Mouse (Mus musculus): ENCODE measurements around the gene Sorcs2. TPM values are rescaled to one million over a fixed set of nuclear protein-coding genes. Genes with fewer than 3 reads are reported as not detected.

Sorcs2 gene
- polyA plus RNA-seq, 1 experiment from 2014 or later, result 16.9 TPM

- Histone ChIP-seq H3K9me3 (no peaks in the 10 kb centered on the region), H3K9ac (replicated peaks) (no peak overlapping the region), H3K4me3 (replicated peaks) (no peak overlapping the region), H3K27me3 (no peaks in the 10 kb centered on the region), H3K4me2 (no peak overlapping the region), H3K27ac (no peak overlapping the region), H3K36me3 (no peaks in the 10 kb centered on the region), H3K4me1 (replicated peaks) (peaks cover 5% of the 10 kb centered on the region; the same call in 1 of the 2 replicates)
- WGBS, result 13% methylated on average over 3 of the region's 3 CpGs
- no peak for ATAC-seq (ENCODE audit: insufficient number of reproducible peaks, insufficient read depth, low FRiP score, low TSS enrichment, low read depth)
These were observed 277.0 kb downstream of the Sorcs2 start for GRCm38 (mm10) chr5:36120931-36121341.

GRCm38 (mm10) chr5:36118061-36118460 lies 279.9 kb downstream of the Sorcs2 start:
- H3K36me3 ChIP-seq, result no peaks in the 10 kb centered on the region
- H3K4me3 ChIP-seq (replicated peaks), result no peak overlapping the region
- H3K27ac ChIP-seq, result no peak overlapping the region
- 61% methylated on average over 5 of the region's 5 CpGs for WGBS
- H3K9me3 ChIP-seq, result no peaks in the 10 kb centered on the region
- no peaks in the 10 kb centered on the region for H3K27me3 ChIP-seq
- H3K4me1 ChIP-seq (replicated peaks), result peaks cover 5% of the 10 kb centered on the region; the same call in 1 of the 2 replicates
- ATAC-seq (ENCODE audit: insufficient number of reproducible peaks, insufficient read depth, low FRiP score, low TSS enrichment, low read depth), result no peak
- H3K4me2 ChIP-seq, result no peak overlapping the region
- H3K9ac ChIP-seq (replicated peaks), result no peak overlapping the region

GRCm38 (mm10) chr5:36115519-36115918 lies 282.4 kb downstream of the Sorcs2 start:
- H3K4me1 ChIP-seq (replicated peaks), result no peaks in the 10 kb centered on the region; the same call in 1 of the 2 replicates
- H3K36me3 ChIP-seq, result no peaks in the 10 kb centered on the region
- H3K27ac ChIP-seq, result no peak overlapping the region
- no peak overlapping the region for H3K4me2 ChIP-seq
- H3K4me3 ChIP-seq (replicated peaks), result no peak overlapping the region
- no peak for ATAC-seq (ENCODE audit: insufficient number of reproducible peaks, insufficient read depth, low FRiP score, low TSS enrichment, low read depth)
- 68% methylated on average over 7 of the region's 7 CpGs for WGBS
- no peak overlapping the region for H3K9ac ChIP-seq (replicated peaks)
- no peaks in the 10 kb centered on the region for H3K9me3 ChIP-seq
- H3K27me3 ChIP-seq, result no peaks in the 10 kb centered on the region

- no peak overlapping the region for H3K9ac ChIP-seq (replicated peaks)
- no peaks in the 10 kb centered on the region; the same call in 1 of the 2 replicates for H3K4me1 ChIP-seq (replicated peaks)
- no peaks in the 10 kb centered on the region for H3K9me3 ChIP-seq
- H3K36me3 ChIP-seq, result no peaks in the 10 kb centered on the region
- no peak overlapping the region for H3K4me2 ChIP-seq
- ATAC-seq (ENCODE audit: insufficient number of reproducible peaks, insufficient read depth, low FRiP score, low TSS enrichment, low read depth), result no peak
- H3K4me3 ChIP-seq (replicated peaks), result no peak overlapping the region
- WGBS, result 85% methylated on average over 2 of the region's 2 CpGs
- H3K27ac ChIP-seq, result no peak overlapping the region
- H3K27me3 ChIP-seq, result no peaks in the 10 kb centered on the region
These were observed 284.2 kb downstream of the Sorcs2 start for GRCm38 (mm10) chr5:36113696-36114095.

- Histone ChIP-seq H3K9ac (replicated peaks) (no peak overlapping the region), H3K9me3 (no peaks in the 10 kb centered on the region), H3K4me2 (no peak overlapping the region), H3K4me1 (replicated peaks) (no peaks in the 10 kb centered on the region; the same call in 1 of the 2 replicates), H3K4me3 (replicated peaks) (no peak overlapping the region), H3K36me3 (no peaks in the 10 kb centered on the region), H3K27me3 (no peaks in the 10 kb centered on the region), H3K27ac (no peak overlapping the region)
- WGBS, result 74% methylated on average over 6 of the region's 6 CpGs
- no peak for ATAC-seq (ENCODE audit: insufficient number of reproducible peaks, insufficient read depth, low FRiP score, low TSS enrichment, low read depth)
These were observed 285.2 kb downstream of the Sorcs2 start for GRCm38 (mm10) chr5:36112696-36113095.

GRCm38 (mm10) chr5:36111516-36111915 lies 286.4 kb downstream of the Sorcs2 start:
- H3K9me3 ChIP-seq, result no peaks in the 10 kb centered on the region
- ATAC-seq (ENCODE audit: insufficient number of reproducible peaks, insufficient read depth, low FRiP score, low TSS enrichment, low read depth), result no peak

GRCm38 (mm10) chr5:36108339-36108887 lies 289.5 kb downstream of the Sorcs2 start:
- H3K4me1 ChIP-seq (replicated peaks), result no peaks in the 10 kb centered on the region; the same call in 1 of the 2 replicates
- ATAC-seq (ENCODE audit: insufficient number of reproducible peaks, insufficient read depth, low FRiP score, low TSS enrichment, low read depth), result no peak
- 0 out of 2 replicates have a peak, but pooled peaks cover 2% of the 10 kb centered on the region for H3K9me3 ChIP-seq
- no peak overlapping the region for H3K9ac ChIP-seq (replicated peaks)
- H3K27me3 ChIP-seq, result no peaks in the 10 kb centered on the region
- WGBS, result 55% methylated on average over 4 of the region's 4 CpGs
- no peak overlapping the region for H3K27ac ChIP-seq
- H3K36me3 ChIP-seq, result no peaks in the 10 kb centered on the region
- H3K4me2 ChIP-seq, result no peak overlapping the region
- H3K4me3 ChIP-seq (replicated peaks), result no peak overlapping the region

More at GRCm38 (mm10) chr5:36111516-36111915, 286.4 kb downstream of the Sorcs2 start:
- H3K4me1 ChIP-seq (replicated peaks), result no peaks in the 10 kb centered on the region; the same call in 1 of the 2 replicates
- 52% methylated on average over 3 of the region's 3 CpGs for WGBS
- no peak overlapping the region for H3K4me2 ChIP-seq
- H3K4me3 ChIP-seq (replicated peaks), result no peak overlapping the region
- no peaks in the 10 kb centered on the region for H3K27me3 ChIP-seq
- no peaks in the 10 kb centered on the region for H3K36me3 ChIP-seq
- H3K9ac ChIP-seq (replicated peaks), result no peak overlapping the region
- no peak overlapping the region for H3K27ac ChIP-seq

GRCm38 (mm10) chr5:36103483-36103882 lies 294.5 kb downstream of the Sorcs2 start:
- H3K4me3 ChIP-seq (replicated peaks), result no peak overlapping the region
- 85% methylated on average over 2 of the region's 2 CpGs for WGBS
- H3K4me1 ChIP-seq (replicated peaks), result peaks cover 14% of the 10 kb centered on the region; the same call in 1 of the 2 replicates
- no peaks in the 10 kb centered on the region for H3K36me3 ChIP-seq
- no peak overlapping the region for H3K27ac ChIP-seq
- no peaks in the 10 kb centered on the region for H3K27me3 ChIP-seq
- 0 out of 2 replicates have a peak, but pooled peaks cover 2% of the 10 kb centered on the region for H3K9me3 ChIP-seq
- no peak overlapping the region for H3K9ac ChIP-seq (replicated peaks)
- no peak for ATAC-seq (ENCODE audit: insufficient number of reproducible peaks, insufficient read depth, low FRiP score, low TSS enrichment, low read depth)
- H3K4me2 ChIP-seq, result no peak overlapping the region

GRCm38 (mm10) chr5:36101129-36101528 lies 296.8 kb downstream of the Sorcs2 start:
- no peak overlapping the region for H3K27ac ChIP-seq
- 0 out of 2 replicates have a peak, but pooled peaks cover 14% of the 10 kb centered on the region for H3K4me1 ChIP-seq (replicated peaks)
- H3K27me3 ChIP-seq, result no peaks in the 10 kb centered on the region
- no peak for ATAC-seq (ENCODE audit: insufficient number of reproducible peaks, insufficient read depth, low FRiP score, low TSS enrichment, low read depth)
- H3K36me3 ChIP-seq, result no peaks in the 10 kb centered on the region
- no peak overlapping the region for H3K9ac ChIP-seq (replicated peaks)
- 0 out of 2 replicates have a peak, but pooled peaks cover 2% of the 10 kb centered on the region for H3K9me3 ChIP-seq
- no peak overlapping the region for H3K4me2 ChIP-seq
- 82% methylated on average over 10 of the region's 10 CpGs for WGBS
- no peak overlapping the region for H3K4me3 ChIP-seq (replicated peaks)

- 0 out of 2 replicates have a peak, but pooled peaks cover 2% of the 10 kb centered on the region for H3K9me3 ChIP-seq
- H3K4me1 ChIP-seq (replicated peaks), result 0 out of 2 replicates have a peak, but pooled peaks cover 14% of the 10 kb centered on the region
- H3K27me3 ChIP-seq, result no peaks in the 10 kb centered on the region
- no peak overlapping the region for H3K4me3 ChIP-seq (replicated peaks)
- H3K36me3 ChIP-seq, result no peaks in the 10 kb centered on the region
- no peak overlapping the region for H3K4me2 ChIP-seq
- H3K27ac ChIP-seq, result no peak overlapping the region
- ATAC-seq (ENCODE audit: insufficient number of reproducible peaks, insufficient read depth, low FRiP score, low TSS enrichment, low read depth), result no peak
- 77% methylated on average over 3 of the region's 3 CpGs for WGBS
- H3K9ac ChIP-seq (replicated peaks), result no peak overlapping the region
These were observed 297.5 kb downstream of the Sorcs2 start for GRCm38 (mm10) chr5:36100488-36100887.

GRCm38 (mm10) chr5:36099662-36100061 lies 298.3 kb downstream of the Sorcs2 start:
- Histone ChIP-seq H3K9ac (replicated peaks) (no peak overlapping the region), H3K4me1 (replicated peaks) (0 out of 2 replicates have a peak, but pooled peaks cover 14% of the 10 kb centered on the region), H3K9me3 (0 out of 2 replicates have a peak, but pooled peaks cover 2% of the 10 kb centered on the region), H3K27me3 (no peaks in the 10 kb centered on the region), H3K36me3 (no peaks in the 10 kb centered on the region), H3K27ac (no peak overlapping the region), H3K4me2 (no peak overlapping the region), H3K4me3 (replicated peaks) (no peak overlapping the region)
- 81% methylated on average over 4 of the region's 4 CpGs for WGBS
- ATAC-seq (ENCODE audit: insufficient number of reproducible peaks, insufficient read depth, low FRiP score, low TSS enrichment, low read depth), result no peak

GRCm38 (mm10) chr5:36096046-36096445 lies 301.9 kb downstream of the Sorcs2 start:
- Histone ChIP-seq H3K4me2 (no peak overlapping the region), H3K4me3 (replicated peaks) (no peak overlapping the region), H3K27ac (no peak overlapping the region), H3K9ac (replicated peaks) (no peak overlapping the region), H3K36me3 (no peaks in the 10 kb centered on the region), H3K9me3 (no peaks in the 10 kb centered on the region), H3K27me3 (no peaks in the 10 kb centered on the region), H3K4me1 (replicated peaks) (0 out of 2 replicates have a peak, but pooled peaks cover 14% of the 10 kb centered on the region)
- WGBS, result 80% methylated on average over 8 of the region's 8 CpGs
- ATAC-seq (ENCODE audit: insufficient number of reproducible peaks, insufficient read depth, low FRiP score, low TSS enrichment, low read depth), result no peak
